Mouse (Mus musculus) myocyte (in vitro differentiated cells): ENCODE results near the gene Sftpd. TPM values are rescaled to one million over a fixed set of nuclear protein-coding genes. Genes with fewer than 3 reads are reported as not detected.

Experiments used
- H3K27me3 ChIP-seq: one replicate; pipeline ENCODE4 v1.6.1; 2011; ENCODE audit not compliant: control insufficient read depth, insufficient read depth, insufficient read length
- H3K36me3 ChIP-seq: one replicate; pipeline ENCODE4 v1.6.1; 2011; ENCODE audit not compliant: control insufficient read depth, insufficient read depth
- H3K4me2 ChIP-seq: one replicate; pipeline ENCODE4 v1.6.1; 2011; ENCODE audit warnings: low read depth, control low read depth
- H3K4me3 ChIP-seq: one replicate; pipeline ENCODE4 v1.5.1; 2011; ENCODE audit warnings: mild to moderate bottlenecking, control low read depth, moderate library complexity
- H3K79me2 ChIP-seq: one replicate; pipeline ENCODE4 v1.6.1; 2011; ENCODE audit not compliant: control insufficient read depth, insufficient read depth
- H3ac ChIP-seq: one replicate; pipeline ENCODE4 v1.6.1; 2011; ENCODE audit not compliant: control insufficient read depth, insufficient read length
- CEBPB ChIP-seq: IDR thresholded peaks from 2 replicates; pipeline ENCODE4 v1.6.1; 2011; ENCODE audit warnings: mild to moderate bottlenecking, moderate library complexity; ENCODE audit not compliant: poor library complexity, insufficient read depth, severe bottlenecking
- E2F4 ChIP-seq: IDR thresholded peaks from one replicate; pipeline ENCODE4 v1.6.1; 2011; ENCODE audit warnings: mild to moderate bottlenecking, control low read depth, moderate library complexity; ENCODE audit not compliant: insufficient read depth
- MAX ChIP-seq: IDR thresholded peaks from one replicate; pipeline ENCODE4 v1.6.1; 2011; ENCODE audit warnings: low read depth, mild to moderate bottlenecking, control low read depth
- MYOD1 ChIP-seq, 3 experiments: IDR thresholded peaks; one replicate each; pipeline ENCODE4 v1.6.1; 2011; ENCODE audit warnings: control low read depth in 2 of 3, low read depth in 2 of 3, mild to moderate bottlenecking in 2 of 3, moderate library complexity in 1 of 3; ENCODE audit not compliant: insufficient read length in 2 of 3, control insufficient read depth in 1 of 3
- MYOG ChIP-seq, 3 experiments: IDR thresholded peaks; one replicate each; pipeline ENCODE4 v1.6.1; 2011; ENCODE audit warnings: control low read depth in 2 of 3, low read depth in 2 of 3, mild to moderate bottlenecking in 2 of 3; ENCODE audit not compliant: insufficient read length in 2 of 3, control insufficient read depth in 1 of 3, insufficient read depth in 1 of 3
- POLR2A ChIP-seq: IDR thresholded peaks from one replicate; pipeline ENCODE4 v1.6.1; 2011; ENCODE audit warnings: low read depth, mild to moderate bottlenecking, control low read depth, moderate library complexity; ENCODE audit not compliant: insufficient read length
- POLR2AphosphoS2 ChIP-seq: IDR thresholded peaks from one replicate; pipeline ENCODE4 v1.6.1; 2011; ENCODE audit warnings: low read depth, control low read depth; ENCODE audit not compliant: insufficient read length
- REST ChIP-seq: IDR thresholded peaks from one replicate; pipeline ENCODE4 v1.6.1; 2011; ENCODE audit warnings: mild to moderate bottlenecking, control low read depth, moderate library complexity; ENCODE audit not compliant: insufficient read depth, insufficient read length
- SRF ChIP-seq: IDR thresholded peaks from one replicate; pipeline ENCODE4 v1.6.1; 2011; ENCODE audit warnings: low read depth; ENCODE audit not compliant: control insufficient read depth, insufficient read length
- TCF12 ChIP-seq: IDR thresholded peaks from one replicate; pipeline ENCODE4 v1.6.1; 2011; ENCODE audit warnings: mild to moderate bottlenecking, control low read depth; ENCODE audit not compliant: poor library complexity, insufficient read depth, severe bottlenecking
- TCF3 ChIP-seq: IDR thresholded peaks from one replicate; pipeline ENCODE4 v1.6.1; 2011; ENCODE audit warnings: low read depth, control low read depth; ENCODE audit not compliant: insufficient read length
- USF1 ChIP-seq: IDR thresholded peaks from one replicate; pipeline ENCODE4 v1.6.1; 2011; ENCODE audit warnings: low read depth, mild to moderate bottlenecking, control low read depth, moderate library complexity
- polyA plus RNA-seq: library from polyadenylated mRNA; unstranded; fragments of >200 nt; fragmentation: generic; extraction: Trizol; gene quantifications from one replicate; pipeline ENCODE4 v1.2.1, GENCODE M21; 2012; ENCODE audit warnings: missing spikeins

Sftpd gene
- polyA plus RNA-seq, 1 experiment = not detected

GRCm38 (mm10) chr14:41170514-41170913, 14.4 kb downstream of the Sftpd start:
- H3K4me3 ChIP-seq = no peak overlapping the region
- no peak overlapping the region for H3ac ChIP-seq
- TF ChIP-seq TCF3 = no peak
- TF ChIP-seq USF1 = no peak
- no peak for TF ChIP-seq MYOD1 (IDR thresholded peaks at IDR 0.05; ENCODE audit: control insufficient read depth in 1 of 3, insufficient read length in 2 of 3, low read depth in 2 of 3)
- no peak for TF ChIP-seq SRF
- TF ChIP-seq TCF12 = no peak
- no peak for TF ChIP-seq POLR2AphosphoS2
- TF ChIP-seq REST = no peak
- TF ChIP-seq MYOG (IDR thresholded peaks at IDR 0.05; ENCODE audit: control insufficient read depth in 1 of 3, insufficient read depth in 1 of 3, insufficient read length in 2 of 3, low read depth in 2 of 3) = no peak
- no peak for TF ChIP-seq POLR2A
- no peak for TF ChIP-seq E2F4
- TF ChIP-seq MAX = no peak
- TF ChIP-seq CEBPB = no peak
- no peaks in the 10 kb centered on the region for H3K79me2 ChIP-seq
- H3K4me2 ChIP-seq = no peak overlapping the region
- H3K36me3 ChIP-seq = no peaks in the 10 kb centered on the region
- H3K27me3 ChIP-seq = no peaks in the 10 kb centered on the region

GRCm38 (mm10) chr14:41168567-41168966, 16.4 kb downstream of the Sftpd start:
- Histone ChIP-seq H3K4me2 (no peak overlapping the region), H3K36me3 (no peaks in the 10 kb centered on the region), H3K27me3 (no peaks in the 10 kb centered on the region), H3K79me2 (no peaks in the 10 kb centered on the region), H3K4me3 (no peak overlapping the region), H3ac (no peak overlapping the region)
- TF ChIP-seq USF1 (no peak), POLR2AphosphoS2 (no peak), TCF3 (no peak), CEBPB (no peak), REST (no peak), MYOD1 (IDR thresholded peaks at IDR 0.05; ENCODE audit: control insufficient read depth in 1 of 3, insufficient read length in 2 of 3, low read depth in 2 of 3) (no peak), POLR2A (no peak), TCF12 (no peak), MAX (no peak), MYOG (IDR thresholded peaks at IDR 0.05; ENCODE audit: control insufficient read depth in 1 of 3, insufficient read depth in 1 of 3, insufficient read length in 2 of 3, low read depth in 2 of 3) (no peak), SRF (no peak), E2F4 (no peak)

GRCm38 (mm10) chr14:41167278-41167677, 17.7 kb downstream of the Sftpd start:
- H3ac ChIP-seq = no peak overlapping the region
- no peak for TF ChIP-seq MAX
- TF ChIP-seq USF1 = no peak
- TF ChIP-seq CEBPB = no peak
- TF ChIP-seq MYOG (IDR thresholded peaks at IDR 0.05; ENCODE audit: control insufficient read depth in 1 of 3, insufficient read depth in 1 of 3, insufficient read length in 2 of 3, low read depth in 2 of 3) = no peak
- TF ChIP-seq POLR2A = no peak
- TF ChIP-seq E2F4 = no peak
- TF ChIP-seq SRF = no peak
- TF ChIP-seq POLR2AphosphoS2 = no peak
- no peak for TF ChIP-seq TCF3
- TF ChIP-seq TCF12 = no peak
- TF ChIP-seq REST = no peak
- TF ChIP-seq MYOD1 (IDR thresholded peaks at IDR 0.05; ENCODE audit: control insufficient read depth in 1 of 3, insufficient read length in 2 of 3, low read depth in 2 of 3) = no peak
- no peaks in the 10 kb centered on the region for H3K36me3 ChIP-seq
- H3K4me3 ChIP-seq = no peak overlapping the region
- no peak overlapping the region for H3K4me2 ChIP-seq
- H3K79me2 ChIP-seq = no peaks in the 10 kb centered on the region
- no peaks in the 10 kb centered on the region for H3K27me3 ChIP-seq

DNA sequence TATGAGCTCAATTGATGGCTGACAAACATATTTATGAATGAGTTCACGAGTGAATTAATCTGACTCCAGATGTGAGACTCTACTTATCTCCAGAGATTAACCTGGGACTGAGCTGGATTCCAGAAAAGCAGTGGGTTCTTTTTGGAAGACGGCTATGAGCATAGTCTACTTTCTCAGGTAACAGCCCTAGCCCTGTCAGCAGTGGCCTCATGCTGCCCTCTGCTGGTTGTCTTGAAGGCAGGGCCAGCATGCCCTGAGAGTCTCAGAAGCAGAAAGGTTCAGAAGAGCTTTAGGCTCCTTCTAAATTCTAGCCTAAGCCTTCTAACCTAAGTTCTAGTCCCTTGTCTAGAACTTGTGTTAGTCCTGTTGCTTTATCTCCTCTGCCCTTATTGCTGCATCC, 22.3 kb downstream of the Sftpd start:
- Histone ChIP-seq H3K4me3 (no peak overlapping the region), H3K79me2 (no peaks in the 10 kb centered on the region), H3ac (no peak overlapping the region), H3K36me3 (no peaks in the 10 kb centered on the region), H3K4me2 (no peak overlapping the region), H3K27me3 (no peaks in the 10 kb centered on the region)
- no peak for TF ChIP-seq POLR2AphosphoS2
- TF ChIP-seq SRF = no peak
- TF ChIP-seq USF1 = no peak
- no peak for TF ChIP-seq MAX

DNA sequence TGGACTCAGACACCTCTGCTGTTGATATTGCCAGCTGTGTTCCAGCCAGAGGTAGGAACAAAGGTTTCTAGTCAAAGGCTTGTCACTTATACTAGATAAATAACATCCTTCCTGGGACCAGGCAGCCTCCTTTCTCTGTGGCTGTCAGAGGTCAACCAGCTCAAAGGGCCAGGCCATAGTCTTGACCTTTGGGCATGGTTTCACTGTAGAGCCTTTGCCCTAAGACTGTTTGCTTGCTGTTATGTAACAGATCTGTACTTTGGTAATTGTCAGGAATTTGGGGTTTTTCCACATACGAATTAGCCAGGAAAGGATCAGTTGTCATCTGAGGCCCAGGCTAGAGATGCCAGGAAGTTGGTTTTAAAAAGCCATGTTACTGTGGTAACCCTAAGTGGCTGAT, 24.2 kb downstream of the Sftpd start:
- TF ChIP-seq E2F4 (no peak), MAX (no peak), MYOG (IDR thresholded peaks at IDR 0.05; ENCODE audit: control insufficient read depth in 1 of 3, insufficient read depth in 1 of 3, insufficient read length in 2 of 3, low read depth in 2 of 3) (no peak), USF1 (no peak), TCF3 (no peak), TCF12 (no peak), POLR2A (no peak), MYOD1 (IDR thresholded peaks at IDR 0.05; ENCODE audit: control insufficient read depth in 1 of 3, insufficient read length in 2 of 3, low read depth in 2 of 3) (no peak)
- H3K4me3 ChIP-seq = no peak overlapping the region
- no peaks in the 10 kb centered on the region for H3K79me2 ChIP-seq
- no peak overlapping the region for H3ac ChIP-seq
- H3K36me3 ChIP-seq = no peaks in the 10 kb centered on the region
- H3K27me3 ChIP-seq = no peaks in the 10 kb centered on the region
- H3K4me2 ChIP-seq = no peak overlapping the region
